Mouse (Mus musculus) spleen, adult 2 months (tissue): ENCODE measurements around the gene Ulk4.

ENCODE experiments used
- CTCF ChIP-seq: fragments of 200-500 bp; IDR thresholded peaks from 2 replicates; pipeline ENCODE4 v1.5.1; 2011; ENCODE audit warnings: mild to moderate bottlenecking, inconsistent platforms; ENCODE audit not compliant: insufficient read depth, insufficient read length, insufficient replicate concordance; ENCODE audit errors: extremely low read depth
- POLR2A ChIP-seq: fragments of 200-500 bp; IDR thresholded peaks from 2 replicates; pipeline ENCODE4 v1.6.1; 2011; ENCODE audit warnings: low read depth, low read length, inconsistent platforms

- TF ChIP-seq CTCF = no peak
- TF ChIP-seq POLR2A = no peak
Measured at GRCm38 (mm10) chr9:121020360-121020759, 256.6 kb downstream of the Ulk4 start.
